Mouse (Mus musculus) urinary bladder, adult 2 months (tissue): ENCODE results near the gene Rap1gap2. TPM values are rescaled to one million over a fixed set of nuclear protein-coding genes. Genes with fewer than 3 reads are reported as not detected.

Source experiments
- DNase-seq: peaks from one replicate; pipeline ENCODE4 v3.0.0; 2022; ENCODE audit warnings: low spot score
- polyA plus RNA-seq: library from polyadenylated mRNA; depleted of rRNA; stranded (reverse); fragments of >200 nt; gene quantifications from 2 replicates; pipeline ENCODE4 v1.2.3, GENCODE M21; 2012

Rap1gap2 gene
- polyA plus RNA-seq, 1 experiment, result 32.5 TPM

DNA sequence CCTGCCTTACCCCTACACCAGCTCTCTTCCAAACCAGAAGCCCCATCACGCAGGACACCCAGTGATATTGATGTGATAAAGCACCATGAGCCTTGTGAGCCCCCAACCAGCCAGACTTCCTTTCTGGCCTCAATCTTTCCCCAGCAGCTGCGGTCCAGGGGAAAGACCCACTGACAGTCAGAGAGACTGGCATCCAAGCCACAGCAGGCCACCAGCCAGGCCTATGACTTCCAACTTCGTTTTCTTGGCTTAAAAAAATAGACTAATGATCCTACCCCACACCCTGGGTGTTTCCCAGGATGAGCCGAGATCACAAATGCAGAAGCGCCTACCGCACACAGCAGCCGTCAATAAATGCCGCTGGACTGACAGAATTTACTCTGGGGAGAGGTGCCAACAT, 151.1 kb downstream of the Rap1gap2 start:
- DNase-seq, result no peak

DNA sequence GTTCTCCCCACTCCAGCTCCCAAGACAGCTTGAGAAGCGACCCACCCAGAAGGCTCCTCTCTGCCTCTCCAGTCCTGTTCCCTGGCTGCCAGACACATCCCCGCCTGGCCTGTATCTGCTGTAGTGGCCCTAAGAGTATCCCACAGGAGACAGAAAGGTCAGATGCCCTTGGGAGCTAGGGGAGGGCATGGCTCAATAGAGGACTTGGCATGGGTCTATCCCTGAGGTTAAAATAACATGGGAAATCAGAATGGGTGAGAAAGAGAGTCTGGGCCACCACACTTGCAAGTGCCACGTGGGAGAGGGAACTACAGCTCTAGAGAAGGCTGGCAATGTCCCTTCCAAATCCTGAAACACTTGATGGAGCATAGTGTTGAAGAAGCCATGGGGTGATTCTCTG, 152.3 kb downstream of the Rap1gap2 start:
- no peak for DNase-seq

DNA sequence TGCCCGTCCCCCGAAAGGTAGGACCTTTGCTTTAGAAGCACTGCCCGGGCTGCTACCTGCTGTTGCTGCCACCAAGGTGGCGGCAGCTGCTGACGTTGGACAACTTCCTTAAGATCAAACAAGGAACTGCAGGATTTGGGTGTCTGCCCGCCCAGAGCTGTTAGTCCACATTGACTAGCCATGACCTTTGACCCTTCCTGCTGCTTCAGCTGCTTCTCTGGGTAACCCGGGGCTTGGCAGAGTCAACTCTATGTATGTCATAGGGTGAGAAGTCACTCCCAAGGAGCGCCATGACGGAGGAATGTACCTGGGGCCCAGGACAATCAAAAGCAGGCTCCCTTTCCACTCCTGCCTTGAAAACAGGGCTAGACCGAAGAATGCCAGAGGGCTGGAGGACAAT, 153.5 kb downstream of the Rap1gap2 start:
- DNase-seq, result no peak

DNA sequence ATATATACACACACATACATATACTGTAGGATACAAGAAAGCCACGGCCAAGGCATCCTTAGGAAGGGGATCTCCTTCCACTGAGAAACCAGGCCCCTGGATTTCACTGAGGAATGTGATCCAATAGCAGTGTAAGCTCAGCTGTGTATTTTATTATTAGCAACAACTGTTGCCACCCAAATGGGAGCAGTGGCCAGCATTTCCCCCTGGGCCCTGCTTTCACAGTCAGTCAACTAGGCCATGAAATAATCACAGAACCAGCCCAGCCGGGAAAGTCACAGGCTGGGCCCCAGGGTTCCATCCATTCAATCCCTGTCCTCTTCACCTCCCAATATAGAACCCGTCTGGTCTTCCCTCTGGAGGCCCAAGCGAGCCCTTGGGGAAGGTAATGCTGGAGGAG, 162.2 kb downstream of the Rap1gap2 start:
- peak; percentile 19 for DNase-seq

DNA sequence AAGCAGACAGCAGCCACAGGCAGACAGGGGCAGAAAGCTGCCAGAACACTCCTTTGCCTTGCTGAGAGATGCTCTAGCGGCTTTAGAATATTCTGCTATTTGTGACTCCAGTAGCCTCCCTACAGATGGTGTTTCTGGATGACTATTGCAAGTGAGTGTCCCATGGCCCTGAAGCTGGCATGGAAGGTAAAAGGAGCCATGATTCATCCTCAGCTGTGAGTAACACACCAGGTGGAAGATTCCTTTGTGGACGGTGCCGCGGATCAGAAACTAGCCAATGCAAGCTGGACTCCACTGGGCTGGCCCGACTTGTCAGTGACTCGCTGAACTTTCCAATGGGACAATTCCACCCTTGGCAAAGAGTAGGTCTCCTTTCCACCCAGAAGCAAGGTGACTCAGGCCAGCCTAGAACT, 162.7 kb downstream of the Rap1gap2 start:
- DNase-seq, result peak; percentile 19

DNA sequence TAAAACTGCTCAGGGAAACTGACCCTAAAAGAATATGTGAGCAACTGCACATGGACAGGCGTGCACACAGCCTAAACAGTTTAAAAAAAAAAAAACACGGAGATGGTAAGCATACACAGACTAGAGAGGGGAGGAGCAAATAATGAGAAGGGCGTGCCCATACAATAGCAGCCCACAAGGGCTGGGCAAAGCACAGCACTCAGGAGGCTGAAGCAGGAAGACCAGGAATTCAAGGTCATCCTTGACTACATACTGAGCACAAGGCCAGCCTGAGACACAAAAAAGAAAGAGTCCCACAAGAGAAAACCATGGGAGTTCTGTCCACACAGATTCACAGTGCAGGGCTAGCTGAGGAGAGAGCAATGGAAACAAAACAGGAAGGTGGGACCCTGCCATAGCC, 165.1 kb downstream of the Rap1gap2 start:
- no peak for DNase-seq

DNA sequence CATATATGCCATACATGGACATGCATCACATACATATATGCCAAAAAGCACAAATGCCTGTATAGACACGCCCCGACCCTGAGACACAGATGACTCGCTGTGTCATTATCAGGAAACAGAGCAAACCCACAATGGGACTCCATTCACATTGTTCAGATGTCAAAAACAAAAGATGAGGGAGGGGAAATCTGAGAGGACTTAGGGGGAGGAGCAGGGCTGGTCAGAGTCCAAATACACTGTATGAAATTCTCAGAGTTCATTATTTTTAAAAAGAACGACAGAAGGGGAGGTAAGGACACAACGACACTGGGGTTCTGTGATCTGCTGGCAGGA, 166.8 kb downstream of the Rap1gap2 start:
- no peak for DNase-seq

DNA sequence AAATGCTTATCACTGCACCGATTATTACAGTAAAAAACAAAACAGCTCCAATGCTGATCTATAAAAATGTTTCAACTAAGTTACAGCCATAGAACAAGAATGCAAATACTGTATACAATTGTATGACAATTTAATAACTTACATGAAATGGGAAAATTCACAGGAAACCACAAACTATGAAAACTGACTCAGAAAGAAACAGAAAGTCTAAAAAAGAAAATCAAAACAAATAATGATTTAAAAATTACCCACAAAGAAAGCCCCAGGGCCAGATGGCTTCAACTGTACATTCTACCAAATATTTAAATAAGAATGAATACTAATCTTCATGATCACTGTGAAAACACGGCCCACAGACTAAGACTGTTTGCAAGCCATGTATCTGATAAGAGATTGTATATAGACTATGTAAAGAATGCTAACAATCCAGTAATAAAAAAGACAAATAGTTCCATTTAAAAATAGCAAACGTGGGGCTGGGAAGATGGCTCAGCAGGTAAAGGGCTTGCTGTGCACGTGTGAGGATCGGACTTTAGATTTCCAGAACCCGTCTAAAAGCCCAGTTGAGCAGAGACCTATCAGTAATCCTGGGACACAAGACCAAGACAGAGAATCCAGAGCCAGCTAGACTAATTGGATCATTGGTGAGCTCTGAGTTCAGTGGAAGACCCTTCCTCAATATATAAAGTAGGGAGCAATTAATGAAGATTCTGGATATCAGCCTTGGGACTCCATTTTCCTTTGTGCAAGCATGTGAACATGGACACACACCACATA, 167.4 kb downstream of the Rap1gap2 start:
- no peak for DNase-seq

DNA sequence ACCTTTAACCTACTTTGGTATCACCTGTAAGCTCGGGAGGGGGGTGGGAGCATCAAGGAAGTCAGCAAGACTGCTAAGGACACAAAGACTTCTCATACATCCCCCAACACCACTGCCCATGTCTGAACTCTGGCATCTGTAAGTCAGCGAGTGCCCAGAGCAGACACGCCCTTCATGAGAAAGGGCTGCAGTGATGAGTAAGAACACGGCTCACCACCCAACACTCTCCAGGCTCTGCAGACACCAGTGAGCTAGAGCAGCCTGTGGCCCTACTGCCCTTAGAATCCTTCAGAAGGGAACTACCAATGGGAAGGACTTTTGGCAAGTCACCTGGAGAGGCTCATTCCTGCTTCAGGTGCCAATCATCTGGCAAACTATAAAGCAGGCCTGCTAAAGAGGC, 168.3 kb downstream of the Rap1gap2 start:
- DNase-seq, result no peak

DNA sequence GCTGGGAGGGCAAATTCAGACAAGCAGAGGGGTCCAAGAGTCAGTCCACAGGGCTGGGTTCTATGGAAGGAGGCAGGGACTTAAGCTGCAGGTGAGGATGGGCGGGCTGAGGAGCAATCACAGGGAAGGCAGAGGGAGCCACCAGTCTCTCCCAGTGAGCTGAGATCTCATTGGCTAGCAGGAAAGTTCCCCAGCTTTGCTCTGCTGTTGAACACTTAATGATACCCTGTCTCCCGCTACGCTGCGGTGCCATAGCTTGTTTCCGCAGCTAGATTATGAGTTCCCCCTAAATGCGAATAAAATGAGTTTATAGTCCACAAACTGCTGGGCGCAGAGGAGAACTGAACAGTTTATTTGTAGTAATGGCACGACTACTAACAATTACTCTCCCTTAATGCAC, 170.6 kb downstream of the Rap1gap2 start:
- no peak for DNase-seq

DNA sequence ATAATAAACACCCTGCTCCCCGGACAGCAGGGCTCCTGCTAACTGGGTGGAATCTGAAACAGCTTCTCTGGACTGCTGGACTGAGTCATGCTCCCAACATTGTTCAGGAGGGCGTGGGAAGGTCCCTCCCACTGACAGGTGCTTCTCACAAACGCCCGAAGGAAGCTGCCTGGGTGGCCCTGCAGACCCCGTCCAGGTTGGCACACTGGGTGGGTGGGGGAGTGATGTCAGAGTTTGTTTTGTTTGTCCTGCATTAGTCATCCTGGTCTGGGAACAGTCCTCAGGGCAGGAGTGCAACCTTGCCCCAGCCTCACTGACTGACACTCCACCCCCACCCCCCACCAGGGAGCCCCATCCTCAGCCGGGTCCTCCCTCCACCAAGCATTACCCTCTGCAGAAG, 171.5 kb downstream of the Rap1gap2 start:
- no peak for DNase-seq

DNA sequence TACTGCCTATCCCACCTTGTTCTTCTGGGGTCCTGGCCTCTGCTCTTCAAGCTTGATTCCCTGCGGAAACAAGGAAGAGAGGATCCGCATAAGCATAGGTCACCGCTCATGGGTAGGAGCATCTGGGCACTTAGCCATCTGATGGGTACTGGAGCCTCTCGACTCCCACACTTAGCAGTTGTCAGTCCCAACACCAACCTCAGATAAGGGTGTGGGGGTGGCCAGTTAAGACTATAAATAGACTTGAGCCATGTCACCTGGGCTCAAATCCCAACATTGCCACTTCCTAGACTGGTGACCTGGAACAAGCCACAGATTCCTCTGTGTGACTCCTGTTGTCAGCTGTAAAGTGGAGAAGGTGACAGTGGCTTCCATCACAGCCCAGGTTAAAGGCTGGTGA, 172.5 kb downstream of the Rap1gap2 start:
- no peak for DNase-seq

DNA sequence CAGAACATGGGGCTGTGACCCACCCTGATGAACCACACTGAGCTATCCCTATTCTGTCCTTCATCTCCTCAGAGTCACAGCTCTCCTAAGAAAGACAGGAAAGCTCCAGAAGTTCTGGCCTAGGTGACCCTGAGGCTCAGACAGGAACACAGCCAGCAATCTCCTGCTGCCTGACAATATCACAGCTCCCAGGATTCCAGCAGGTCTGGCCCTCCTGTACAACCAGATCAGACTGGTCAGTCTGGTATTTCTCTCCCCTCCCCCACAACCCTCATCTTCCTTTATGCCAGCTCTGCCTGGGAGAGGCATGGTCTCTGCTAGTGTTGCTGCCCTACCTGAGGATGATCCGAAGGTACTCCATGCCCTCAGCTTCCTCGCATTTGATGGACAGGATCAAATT, 175.3 kb downstream of the Rap1gap2 start:
- no peak for DNase-seq

DNA sequence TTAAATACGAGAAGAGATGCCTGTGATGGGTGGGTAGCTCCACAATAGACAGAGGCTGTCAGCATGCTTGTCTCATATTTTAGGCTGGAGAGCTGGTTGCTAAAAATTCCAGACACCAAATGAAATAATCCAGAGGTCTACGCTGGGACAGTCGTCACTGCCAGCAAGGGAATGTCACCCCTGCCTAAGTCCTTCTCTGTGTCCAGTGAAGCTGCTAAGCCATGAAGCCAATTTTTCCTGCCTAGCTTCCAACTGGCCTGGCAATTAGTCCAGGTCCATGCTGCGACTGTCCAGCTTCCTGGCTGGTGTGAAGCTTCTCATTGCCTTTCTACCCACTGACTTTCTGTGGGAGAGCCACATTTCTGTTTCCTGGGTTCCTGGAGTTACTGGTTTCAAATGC, 177.7 kb downstream of the Rap1gap2 start:
- no peak for DNase-seq

DNA sequence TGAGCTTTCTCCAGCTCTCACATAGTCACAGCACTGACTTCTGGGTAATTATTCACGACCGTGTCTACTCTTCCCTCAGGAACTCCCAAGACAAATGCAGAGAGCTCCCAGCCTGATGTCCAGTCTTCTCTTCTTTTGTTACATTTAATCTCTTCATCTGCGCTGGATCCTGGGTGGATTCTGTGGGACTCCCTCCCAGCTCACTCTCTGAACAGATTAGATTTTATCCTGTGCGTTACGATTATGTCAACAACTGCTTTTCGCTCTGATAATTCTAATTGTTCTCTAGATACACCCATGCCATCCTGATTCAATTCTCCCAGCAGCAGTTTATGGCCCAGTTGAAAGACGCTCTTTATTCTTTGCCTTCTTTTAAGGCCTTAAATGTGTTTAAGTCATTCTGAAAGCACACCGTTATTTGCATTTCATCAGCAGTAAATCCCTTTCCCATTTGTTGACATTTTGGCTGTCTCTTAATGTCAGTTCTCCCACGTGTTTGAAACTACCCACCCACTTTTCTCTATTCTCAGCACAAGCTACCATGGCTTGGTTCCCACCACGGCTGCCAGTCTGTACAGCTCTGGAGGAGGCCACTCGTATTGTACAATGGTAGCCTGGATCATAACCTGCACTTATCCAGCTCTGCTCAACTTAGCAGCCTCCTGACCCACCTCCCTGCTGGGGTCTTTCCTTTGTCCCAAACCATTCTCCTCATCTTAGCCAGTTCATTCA, 180.8 kb downstream of the Rap1gap2 start:
- no peak for DNase-seq

DNA sequence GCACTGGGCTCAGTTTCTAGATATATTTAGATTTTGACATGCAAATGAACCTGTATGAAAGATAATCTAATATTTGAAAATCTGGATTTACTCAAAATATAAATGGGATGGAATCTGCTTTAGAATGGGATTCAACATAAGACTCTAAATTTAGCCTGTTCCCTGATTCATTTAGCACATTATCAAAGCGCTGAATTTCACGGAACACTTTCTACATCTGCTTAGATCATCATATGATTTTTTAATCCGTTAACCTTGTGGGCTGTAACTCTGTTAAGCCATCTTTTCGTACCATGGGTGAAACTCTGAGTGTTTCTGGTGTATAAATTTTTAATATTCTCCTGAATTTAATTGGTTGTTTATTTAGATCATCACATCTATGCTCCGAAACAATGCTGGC, 184.4 kb downstream of the Rap1gap2 start:
- DNase-seq, result no peak

DNA sequence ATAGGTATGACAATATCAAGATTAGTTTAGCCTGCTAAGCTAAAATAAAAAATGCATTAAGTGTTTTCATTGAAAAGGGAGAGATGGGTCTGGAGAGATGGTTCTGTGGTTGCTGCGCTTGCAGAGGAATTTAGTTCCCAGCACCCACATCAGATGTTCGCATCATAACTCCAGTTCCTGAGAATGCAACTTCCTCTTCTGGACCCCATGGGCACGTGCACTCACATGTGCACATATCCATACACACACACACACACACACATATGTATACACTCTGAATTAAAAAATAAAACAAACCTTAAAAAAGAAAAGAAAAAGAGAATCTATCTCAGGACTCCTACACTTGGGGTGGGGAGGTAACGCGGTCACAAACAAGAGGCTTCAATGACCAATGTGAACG, 188.7 kb downstream of the Rap1gap2 start:
- no peak for DNase-seq

DNA sequence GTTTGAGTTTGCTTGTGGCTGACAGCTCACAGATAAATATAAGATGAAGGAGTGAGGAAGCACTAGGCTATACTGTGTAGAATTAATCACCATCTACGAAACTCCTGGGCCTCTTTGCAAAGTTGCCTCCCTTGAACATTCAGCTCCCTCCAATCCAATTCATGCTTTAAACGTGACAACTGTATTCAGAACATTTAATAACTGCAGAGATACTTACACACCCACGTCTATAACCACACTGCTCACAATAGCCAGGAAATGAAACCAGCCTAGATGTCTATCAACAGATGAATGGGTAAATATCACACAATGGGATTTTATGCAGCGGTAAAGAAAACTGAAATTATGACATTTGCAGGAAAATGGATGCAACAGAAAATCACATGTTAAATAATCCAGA, 189.6 kb downstream of the Rap1gap2 start:
- no peak for DNase-seq

DNA sequence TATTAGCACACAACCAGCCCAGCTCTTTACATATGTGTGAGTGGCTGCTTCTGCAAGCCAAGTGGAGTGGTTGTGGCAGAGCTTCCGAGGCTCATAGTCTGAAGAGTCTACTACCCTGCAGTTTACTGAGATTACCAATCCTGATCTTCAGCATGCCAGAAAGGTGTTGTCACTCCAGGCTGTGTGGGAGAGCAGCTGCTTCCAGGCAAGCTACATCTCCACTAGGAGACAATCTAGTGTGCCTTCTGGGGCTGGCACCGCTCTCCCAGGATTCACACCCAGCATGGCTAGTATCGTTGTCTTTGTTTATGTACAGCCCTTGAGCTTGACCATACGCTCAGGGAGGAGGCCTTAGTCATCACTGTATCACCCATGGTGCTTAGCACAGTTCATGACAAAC, 191.1 kb downstream of the Rap1gap2 start:
- no peak for DNase-seq

DNA sequence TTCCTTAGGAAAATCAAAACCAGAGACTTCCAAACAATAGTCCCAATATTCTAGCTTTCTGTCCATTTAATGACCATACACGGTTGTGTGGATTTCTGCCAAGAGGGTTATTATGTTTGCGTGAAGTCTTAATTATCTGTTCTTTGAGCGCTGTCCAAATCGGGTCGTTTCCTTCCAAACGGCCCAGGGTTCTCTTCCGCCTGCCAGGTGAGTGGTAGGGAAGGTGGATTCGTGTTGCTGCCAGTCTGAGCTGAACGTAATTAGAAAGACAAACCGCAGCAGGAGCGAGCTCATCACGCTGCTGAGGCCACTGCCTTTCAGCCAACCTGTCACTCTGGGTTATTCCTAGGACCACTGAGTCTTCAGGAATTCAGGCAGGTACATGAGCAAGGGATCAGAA, 195.0 kb downstream of the Rap1gap2 start:
- DNase-seq, result no peak

DNA sequence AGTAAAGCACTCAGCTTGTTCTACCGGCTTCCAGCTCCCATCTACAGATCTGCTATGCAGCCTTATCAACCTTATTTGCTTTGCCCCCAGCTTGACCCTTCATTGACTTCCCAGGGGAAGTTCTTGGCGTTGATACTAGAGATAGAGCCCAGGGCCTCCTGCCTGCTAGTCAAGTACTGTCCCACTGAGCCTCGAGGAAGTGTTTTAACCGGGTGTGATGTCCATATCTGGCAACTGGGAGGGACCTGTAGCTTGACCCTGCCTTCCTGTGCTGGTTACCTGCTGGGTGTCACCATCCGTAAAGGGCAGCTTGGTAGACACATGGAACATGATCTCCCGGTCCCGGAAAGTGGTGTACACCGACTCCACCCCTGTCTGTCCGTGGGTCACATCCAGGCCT, 196.6 kb downstream of the Rap1gap2 start:
- no peak for DNase-seq

DNA sequence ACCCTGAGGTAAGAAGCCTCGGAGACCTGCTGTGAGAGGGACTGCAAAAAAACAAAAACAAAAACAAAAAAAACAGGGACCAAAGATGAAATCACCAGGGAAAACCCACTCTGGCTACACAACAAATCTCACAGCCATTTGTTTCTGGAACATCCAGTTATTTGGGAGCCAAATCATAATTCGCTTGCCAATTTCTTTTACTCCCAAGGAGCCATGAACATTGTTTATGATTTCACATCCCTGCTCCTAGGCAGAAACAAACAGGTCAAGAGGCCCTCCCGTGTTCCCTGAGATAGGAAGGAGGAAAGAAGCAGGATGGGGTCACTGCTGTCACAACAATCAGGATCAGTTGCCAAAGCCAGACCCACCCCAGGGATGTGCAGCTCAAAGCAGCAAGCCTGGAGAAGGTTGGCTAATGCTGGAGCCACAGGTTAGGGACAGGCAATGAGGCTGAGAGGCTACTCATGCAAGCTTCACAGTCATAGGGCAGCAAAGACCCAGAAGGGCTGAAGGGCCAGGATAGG, 197.2 kb downstream of the Rap1gap2 start:
- no peak for DNase-seq

DNA sequence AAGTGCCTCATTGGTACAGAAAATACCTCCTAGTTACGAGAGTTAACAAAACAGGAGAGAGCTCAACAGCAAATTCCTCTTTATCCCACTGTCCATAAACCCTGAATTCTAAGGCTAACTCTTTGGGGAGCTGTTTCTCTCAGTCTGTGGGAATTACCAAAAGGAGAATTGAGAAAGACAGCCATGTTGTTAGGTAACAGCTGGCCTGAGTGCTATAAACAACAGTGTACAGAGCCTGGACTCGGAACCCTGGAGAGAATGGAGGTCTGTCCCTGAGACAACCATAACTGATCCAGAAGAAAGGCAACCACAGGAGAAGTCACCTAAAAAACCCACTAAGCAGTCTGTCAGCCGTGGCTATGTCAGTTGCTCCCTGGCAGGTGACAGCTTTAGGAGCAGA, 198.3 kb downstream of the Rap1gap2 start:
- DNase-seq, result no peak
